Mouse (Mus musculus): ENCODE measurements around the gene Shld1. TPM values are rescaled to one million over a fixed set of nuclear protein-coding genes. Genes with fewer than 3 reads are reported as not detected.

The Shld1 gene
- total RNA-seq, 2 experiments from 2014 or later: 9.7 to 11.0 TPM

DNA sequence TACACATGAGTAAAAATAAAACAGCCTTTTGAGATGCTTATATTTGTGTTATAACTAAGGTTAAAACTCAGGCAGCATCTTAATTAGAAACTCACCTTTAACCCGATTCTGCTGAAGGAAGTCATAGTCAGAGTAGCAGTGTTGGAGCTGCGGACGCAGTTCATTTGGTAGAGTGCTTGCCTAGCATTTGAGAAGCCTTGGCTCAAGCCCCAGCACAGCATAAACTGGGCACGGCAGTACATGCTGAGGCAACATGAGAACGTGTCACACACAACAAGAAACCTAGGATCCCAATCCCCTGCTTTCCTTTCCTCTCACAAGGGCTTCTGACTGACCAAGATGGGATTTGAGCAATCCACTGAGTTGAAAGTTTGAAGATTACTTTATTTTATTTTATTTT is 58.1 kb downstream of the Shld1 start:
- no peak overlapping the region for H3K4me3 ChIP-seq
- DNase-seq (ENCODE audit: low spot score in 2 of 2): no peak
- no peak for TF ChIP-seq CTCF (conservative IDR thresholded peaks at IDR 0.05)
- peak overlapping the region; percentile 66; the same call in 1 of the 2 replicates for H3K27ac ChIP-seq

DNA sequence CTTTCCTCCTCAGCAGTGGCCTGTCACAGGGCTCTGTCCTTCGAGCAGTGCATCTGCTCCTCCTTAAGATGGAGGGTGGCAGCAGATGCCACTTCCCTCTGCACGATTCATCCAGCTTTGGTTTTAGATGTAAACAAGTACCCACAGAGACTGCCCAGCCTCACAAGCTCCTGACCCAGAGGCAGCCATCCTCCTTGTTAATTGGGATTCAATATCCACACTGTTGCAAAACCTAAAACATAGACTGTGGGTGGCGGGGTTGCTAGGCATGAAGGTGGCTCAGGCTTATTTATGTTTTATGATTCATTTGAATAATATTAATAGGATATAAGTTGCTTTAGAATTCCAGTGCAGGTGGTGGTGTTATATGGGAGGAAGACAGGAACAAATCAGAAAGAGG is 59.4 kb downstream of the Shld1 start:
- no peak for TF ChIP-seq CTCF (conservative IDR thresholded peaks at IDR 0.05)
- H3K4me3 ChIP-seq: no peak overlapping the region
- H3K27ac ChIP-seq: peak overlapping the region; percentile 66
- DNase-seq (ENCODE audit: low spot score in 2 of 2): no peak

DNA sequence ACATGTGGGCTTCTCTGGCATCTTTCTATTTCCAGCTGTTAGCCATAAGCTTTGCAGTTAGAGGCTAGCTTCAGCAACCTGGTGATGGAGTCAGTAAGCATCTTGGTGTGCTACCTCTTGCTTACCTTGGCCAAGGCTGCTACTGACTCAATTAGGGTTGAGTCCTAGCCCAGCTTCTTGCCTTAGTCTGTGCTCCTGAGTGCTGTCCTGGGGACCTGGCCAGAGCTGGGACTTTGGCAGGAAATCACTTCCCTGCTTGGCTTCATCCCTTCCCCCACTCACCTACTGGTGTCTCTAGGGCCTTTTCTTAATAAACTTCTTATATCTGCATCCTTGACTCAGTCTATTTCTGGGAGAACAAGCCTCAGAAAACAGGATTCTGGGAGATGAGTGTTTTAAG is 64.0 kb downstream of the Shld1 start:
- Histone ChIP-seq H3K4me3 (no peak overlapping the region), H3K27ac (no peak overlapping the region)
- DNase-seq (ENCODE audit: low spot score in 2 of 2): no peak
- TF ChIP-seq CTCF (conservative IDR thresholded peaks at IDR 0.05): no peak

DNA sequence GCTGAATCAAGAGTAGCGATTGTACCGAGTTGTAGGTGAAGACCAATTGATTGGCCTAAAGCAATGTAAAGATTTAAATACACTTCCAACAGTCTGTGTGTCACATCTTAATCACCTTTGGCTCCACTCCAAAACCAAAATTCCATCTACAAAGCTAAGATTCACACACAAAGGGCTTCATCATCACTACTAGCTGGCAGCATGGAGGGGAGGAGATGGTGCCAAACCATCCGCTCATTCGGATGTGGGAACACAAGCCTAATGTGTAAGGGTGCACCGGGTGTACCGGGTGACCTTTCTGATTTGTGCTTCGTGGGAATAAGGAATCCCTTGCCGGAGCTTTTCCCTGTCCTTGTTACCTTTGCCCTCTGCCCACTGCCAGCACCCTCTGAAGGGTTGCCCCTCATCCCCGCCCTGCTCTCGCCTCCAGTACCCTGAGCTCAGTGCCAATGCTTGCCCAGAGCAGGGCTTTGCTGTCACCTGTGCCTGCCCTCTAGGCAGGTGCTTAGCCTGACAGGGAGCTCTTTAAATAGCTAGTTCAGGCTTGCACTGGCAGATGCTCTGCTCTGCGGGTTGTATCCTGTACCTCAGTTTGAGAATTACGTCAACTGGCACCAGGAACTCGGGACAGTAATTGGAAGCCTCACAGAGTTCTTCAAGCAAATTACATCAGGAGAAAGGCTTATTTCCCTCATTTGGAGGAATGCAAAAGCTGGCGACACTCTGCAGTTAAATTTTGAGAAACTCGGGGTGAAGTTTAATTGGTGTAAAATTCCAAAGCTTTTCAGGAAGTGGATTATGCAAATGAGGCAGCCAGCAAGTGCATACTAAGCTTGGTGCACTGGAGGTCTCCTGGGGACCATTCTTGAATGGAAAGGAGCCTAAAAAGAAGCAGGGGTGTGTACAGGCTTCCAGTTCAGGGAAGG is 64.7 kb downstream of the Shld1 start:
- H3K27ac ChIP-seq: peak overlapping the region; percentile 77
- DNase-seq (ENCODE audit: low spot score in 2 of 2): no peak
- TF ChIP-seq CTCF (conservative IDR thresholded peaks at IDR 0.05): no peak

DNA sequence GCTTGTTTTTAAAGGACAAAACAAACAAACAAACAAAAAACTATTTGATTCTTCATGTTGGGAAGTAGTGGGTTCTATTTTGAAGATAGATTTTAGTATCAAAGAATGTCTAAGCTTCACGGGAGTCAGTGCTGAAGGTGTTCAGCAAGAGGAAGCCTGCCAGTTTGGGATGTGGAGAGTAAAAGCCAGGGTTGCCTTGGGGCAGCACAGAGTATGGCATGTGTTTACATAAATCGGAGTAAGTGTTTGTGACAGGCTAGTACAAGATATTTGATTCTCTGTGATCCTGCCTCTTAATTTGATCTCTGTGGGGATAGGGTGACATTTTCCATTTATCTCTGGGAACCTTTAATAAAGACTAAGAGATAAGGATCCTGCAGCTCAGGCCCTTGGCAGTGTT is 65.7 kb downstream of the Shld1 start:
- Histone ChIP-seq H3K4me3 (no peak overlapping the region), H3K27ac (peak overlapping the region; percentile 77; the same call in 1 of the 2 replicates)
- DNase-seq (ENCODE audit: low spot score in 2 of 2): no peak
- TF ChIP-seq CTCF (conservative IDR thresholded peaks at IDR 0.05): no peak

More for the DNA sequence above, 64.7 kb downstream of the Shld1 start:
- H3K4me3 ChIP-seq: no peak overlapping the region

DNA sequence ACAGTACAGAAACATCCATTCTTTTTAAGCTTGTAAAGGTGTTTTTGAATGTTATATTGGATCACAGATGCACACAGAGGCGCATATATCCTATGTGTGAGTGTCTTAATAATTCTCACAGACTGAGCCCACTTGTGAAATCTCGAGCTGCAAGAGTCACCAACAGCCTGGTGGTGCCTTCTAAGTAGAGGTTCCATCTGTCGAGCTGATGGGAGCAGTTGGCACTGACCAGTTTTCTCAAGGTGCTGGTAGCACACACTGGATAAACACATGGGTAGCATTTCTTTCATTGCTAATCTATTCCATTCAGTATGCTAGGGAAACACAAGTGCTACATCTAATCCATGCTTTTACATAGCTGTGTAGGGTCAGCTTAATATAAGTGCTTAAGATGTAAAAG is 66.4 kb downstream of the Shld1 start:
- no peak for DNase-seq (ENCODE audit: low spot score in 2 of 2)

DNA sequence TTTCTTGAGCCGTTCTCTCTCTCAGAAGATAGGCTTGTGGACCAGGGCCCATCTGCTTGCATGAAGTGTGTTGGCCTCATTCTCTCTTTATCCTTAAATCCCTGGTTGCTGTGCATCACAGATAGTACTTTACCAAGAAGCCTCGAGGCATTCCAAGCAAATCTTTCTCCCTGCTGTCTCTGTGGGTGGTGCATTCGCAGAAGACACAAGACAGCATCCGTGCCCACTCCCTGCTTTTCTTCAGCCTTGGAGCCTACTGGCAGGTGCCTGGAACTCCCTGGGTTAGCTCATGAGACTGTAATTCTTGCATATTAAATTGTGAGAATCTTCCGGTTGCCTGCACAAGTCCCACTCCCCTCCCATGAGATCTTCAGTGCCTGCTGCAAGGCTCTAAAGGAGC is 71.2 kb downstream of the Shld1 start:
- peak overlapping the region; percentile 62; the same call in 1 of the 2 replicates for H3K27ac ChIP-seq
- no peak overlapping the region for H3K4me3 ChIP-seq
- no peak for TF ChIP-seq CTCF (conservative IDR thresholded peaks at IDR 0.05)
- peak; percentile 27 to 72 for DNase-seq (ENCODE audit: low spot score in 2 of 2)

More for the DNA sequence above, 66.4 kb downstream of the Shld1 start:
- no peak overlapping the region for H3K27ac ChIP-seq
- H3K4me3 ChIP-seq: no peak overlapping the region
- TF ChIP-seq CTCF (conservative IDR thresholded peaks at IDR 0.05): no peak

DNA sequence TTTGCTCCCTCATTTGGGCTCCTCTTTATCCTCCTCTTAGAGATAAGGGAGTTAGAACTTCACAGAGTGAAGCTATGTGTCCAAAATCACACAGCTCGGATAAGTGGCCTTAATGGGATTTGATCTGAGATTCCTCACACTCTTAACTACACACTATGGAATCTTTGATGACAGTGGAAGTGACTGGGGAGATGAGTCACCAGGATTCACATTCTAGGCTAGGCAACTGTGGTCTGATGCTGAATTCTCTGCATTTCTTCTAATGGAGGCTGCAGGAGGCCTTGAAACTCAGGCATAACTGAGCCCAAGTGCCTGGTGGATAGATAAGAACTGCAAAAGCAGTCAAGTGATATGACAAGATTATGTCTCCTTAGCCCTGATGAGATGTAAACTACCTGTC is 84.1 kb downstream of the Shld1 start:
- Histone ChIP-seq H3K4me3 (no peak overlapping the region), H3K27ac (no peak overlapping the region)
- no peak for TF ChIP-seq CTCF (conservative IDR thresholded peaks at IDR 0.05)
- no peak for DNase-seq (ENCODE audit: low spot score in 2 of 2)

DNA sequence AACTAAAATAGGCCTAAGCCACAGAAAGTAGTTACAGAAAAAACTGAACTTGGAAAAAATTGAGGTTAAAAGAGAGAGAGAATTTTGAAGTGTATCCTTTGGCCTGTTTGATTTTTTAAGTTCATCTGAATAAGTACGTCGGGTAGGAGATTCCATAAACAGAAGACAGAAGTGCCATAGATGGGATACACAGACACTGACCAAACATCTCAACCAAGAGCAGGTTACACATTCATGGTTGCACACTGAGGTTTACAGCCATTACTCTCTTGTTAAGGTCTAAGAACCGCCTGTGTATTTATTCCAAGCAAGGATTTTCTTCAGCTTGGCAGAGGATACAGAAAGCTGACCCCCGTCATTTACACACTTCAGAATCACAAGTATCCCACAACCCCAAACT is 94.2 kb downstream of the Shld1 start, which contains the start of gene Chgb:
Gene Chgb (plus strand): TSS at position 301 of the 400 bp plus-strand sequence.
- DNase-seq (ENCODE audit: low spot score in 2 of 2): no peak

DNA sequence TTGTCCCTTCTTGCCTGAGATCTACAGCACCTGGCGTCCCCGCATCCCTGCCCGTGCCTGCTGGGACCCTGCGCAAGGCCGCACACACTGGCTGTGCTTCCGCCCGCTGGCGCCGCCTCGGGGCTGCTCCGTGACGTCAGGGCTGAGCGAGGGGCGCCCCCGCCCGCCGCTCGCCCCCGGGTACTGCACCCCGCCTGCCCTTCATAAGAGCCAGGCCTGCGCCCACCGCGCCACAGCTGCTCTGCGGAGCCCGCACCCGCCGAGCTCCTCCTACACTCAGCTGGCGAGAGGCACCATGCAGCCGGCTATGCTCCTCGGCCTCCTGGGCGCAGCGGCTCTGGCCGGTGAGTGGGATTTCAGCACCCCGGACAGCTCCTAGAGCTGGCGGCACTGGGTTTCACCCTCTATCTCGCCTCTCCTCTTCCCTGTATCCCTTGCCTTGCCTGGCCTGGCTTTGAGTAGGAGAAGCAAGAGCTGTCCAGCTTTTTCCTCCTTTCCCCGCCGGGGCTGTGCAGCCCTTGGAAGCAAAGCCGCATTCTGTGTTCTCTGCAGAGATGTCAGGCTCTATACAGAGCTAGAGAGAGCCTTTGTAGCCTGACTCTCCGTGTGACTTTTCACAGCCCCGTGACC is 94.8 kb downstream of the Shld1 start:
- DNase-seq (ENCODE audit: low spot score in 2 of 2): peak; percentile 84
- peak; percentile 44 for TF ChIP-seq CTCF (conservative IDR thresholded peaks at IDR 0.05)
- Histone ChIP-seq H3K4me3 (peak overlapping the region; percentile 81), H3K27ac (peak overlapping the region; percentile 96)

More for the DNA sequence above, 94.2 kb downstream of the Shld1 start, which contains the start of gene Chgb:
- peak within 1 kb of the TSS; percentile 81 for H3K4me3 ChIP-seq
- TF ChIP-seq CTCF (conservative IDR thresholded peaks at IDR 0.05): no peak
- H3K27ac ChIP-seq: peak within 1 kb of the TSS; percentile 96

DNA sequence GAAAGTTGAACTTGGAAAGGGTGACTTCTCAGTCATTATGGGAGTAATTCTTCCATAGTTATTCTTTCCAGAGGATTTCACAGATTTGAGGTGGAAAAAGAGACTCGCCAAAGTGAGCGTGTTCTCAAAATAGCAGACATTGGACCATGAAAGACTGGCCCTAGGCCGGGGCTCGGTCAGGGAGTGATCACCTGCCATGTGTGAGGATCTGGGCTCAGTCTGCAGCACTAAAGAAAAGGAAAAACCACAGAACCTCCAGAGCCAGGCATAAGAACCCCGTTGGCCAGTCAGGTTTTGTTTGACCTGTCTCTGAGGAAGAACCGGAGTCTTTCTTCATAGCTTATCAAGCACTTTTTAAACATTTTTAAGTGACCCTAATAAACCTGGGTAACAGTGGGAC is 97.3 kb downstream of the Shld1 start:
- Histone ChIP-seq H3K27ac (peak overlapping the region; percentile 96), H3K4me3 (peak overlapping the region; percentile 81)
- no peak for DNase-seq (ENCODE audit: low spot score in 2 of 2)
- no peak for TF ChIP-seq CTCF (conservative IDR thresholded peaks at IDR 0.05)

DNA sequence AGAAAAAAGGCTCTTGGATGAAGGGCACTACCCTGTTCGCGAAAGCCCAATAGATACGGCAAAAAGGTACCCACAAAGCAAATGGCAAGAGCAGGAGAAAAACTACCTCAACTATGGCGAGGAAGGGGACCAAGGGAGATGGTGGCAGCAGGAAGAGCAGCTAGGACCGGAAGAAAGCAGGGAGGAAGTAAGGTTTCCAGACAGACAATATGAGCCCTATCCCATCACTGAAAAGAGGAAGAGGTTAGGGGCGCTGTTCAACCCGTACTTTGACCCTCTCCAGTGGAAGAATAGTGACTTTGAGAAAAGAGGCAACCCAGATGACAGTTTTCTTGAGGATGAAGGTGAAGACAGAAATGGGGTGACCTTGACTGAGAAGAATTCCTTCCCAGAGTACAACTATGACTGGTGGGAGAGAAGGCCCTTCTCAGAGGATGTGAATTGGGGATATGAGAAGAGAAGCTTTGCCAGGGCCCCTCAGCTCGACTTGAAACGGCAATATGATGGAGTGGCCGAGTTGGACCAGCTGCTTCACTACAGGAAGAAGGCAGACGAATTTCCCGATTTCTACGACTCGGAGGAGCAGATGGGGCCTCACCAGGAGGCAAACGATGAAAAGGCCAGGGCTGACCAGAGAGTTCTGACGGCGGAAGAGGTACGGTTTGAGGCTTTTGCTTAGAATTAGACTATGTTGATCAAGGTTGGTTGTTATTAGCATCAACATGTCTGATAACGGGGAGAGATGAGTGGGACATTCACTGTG is 106.9 kb downstream of the Shld1 start:
- DNase-seq (ENCODE audit: low spot score in 2 of 2): no peak
- no peak overlapping the region for H3K4me3 ChIP-seq
- no peak overlapping the region for H3K27ac ChIP-seq
- no peak for TF ChIP-seq CTCF (conservative IDR thresholded peaks at IDR 0.05)

DNA sequence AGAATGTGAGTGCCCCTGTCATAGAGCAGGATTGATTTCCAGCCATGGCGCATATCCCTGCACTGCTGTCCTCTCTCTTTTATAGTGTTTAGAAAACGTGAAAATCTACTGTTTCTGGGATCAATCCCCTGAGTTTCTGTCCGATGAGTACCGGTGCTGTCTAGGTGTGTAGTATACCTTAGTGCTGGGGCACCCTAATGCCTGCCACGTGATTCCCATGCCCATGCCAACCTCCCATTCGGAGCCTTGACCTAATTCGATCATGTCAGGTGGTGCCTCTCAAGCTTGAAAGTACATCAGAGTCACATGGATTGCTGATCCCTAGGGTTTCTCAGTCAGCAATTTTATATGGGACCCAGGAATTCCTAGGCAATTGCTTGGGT is 107.5 kb downstream of the Shld1 start:
- no peak for DNase-seq (ENCODE audit: low spot score in 2 of 2)
- Histone ChIP-seq H3K27ac (no peak overlapping the region), H3K4me3 (no peak overlapping the region)
- no peak for TF ChIP-seq CTCF (conservative IDR thresholded peaks at IDR 0.05)

Other genes starting within 250 kb of the Shld1 start
- 10 to 100 TPM; 72.3 to 75.6 TPM for gene Gpcpd1, start 99.2 kb upstream of the Shld1 start, total RNA-seq (2021)
- 100 to 1,000 TPM; 339 to 356 TPM for gene Chgb, start 94.3 kb downstream of the Shld1 start, total RNA-seq (2021)
- gene Trmt6, start 129.1 kb downstream of the Shld1 start, total RNA-seq (2021): 10 to 100 TPM; 28.8 to 30.9 TPM
- 1 to 10 TPM; 3.7 to 4.5 TPM for gene Mcm8, start 129.2 kb downstream of the Shld1 start, total RNA-seq (2021)
- 10 to 100 TPM; 45.4 to 49.4 TPM for gene Crls1, start 159.7 kb downstream of the Shld1 start, total RNA-seq (2021)
- gene Lrrn4, start 194.0 kb downstream of the Shld1 start, total RNA-seq (2021): 1 to 10 TPM in 1 of 2 experiments, under 1 TPM in 1; 0.93 to 1.1 TPM